ENCODE assay signal across 8 mouse cellular contexts in genomic region chr5:143287774-143288328, GRCm38 (mm10). TPM values are rescaled to one million over a fixed set of nuclear protein-coding genes. Genes with fewer than 3 reads are reported as not detected.
DNase-seq lines count a peak whose midpoint lies in the region; ATAC-seq lines count a peak whose summit lies in the region.

No protein-coding gene starts in this region.

- no peaks in the 10 kb centered on the region for H3K36me3 ChIP-seq in embryonic facial prominence, embryonic 13.5 days
- no peaks in the 10 kb centered on the region for H3K36me3 ChIP-seq in limb, embryonic 11.5 days (ENCODE audit: control insufficient read depth, insufficient read depth, low read length)
- no peaks in the 10 kb centered on the region for H3K36me3 ChIP-seq in neural tube, embryonic 15.5 days

- H3K27ac ChIP-seq in embryonic facial prominence, embryonic 13.5 days = no peak overlapping the region
- H3K27ac ChIP-seq in limb, embryonic 11.5 days (replicated peaks; ENCODE audit: low read depth, low read length) = no peak overlapping the region
- no peak overlapping the region for H3K27ac ChIP-seq in neural tube, embryonic 15.5 days (replicated peaks)

- peak overlapping the region; percentile 59 for H3K9ac ChIP-seq in embryonic facial prominence, embryonic 13.5 days
- peak overlapping the region; percentile 37; the same call in 1 of the 2 replicates for H3K9ac ChIP-seq in limb, embryonic 11.5 days (ENCODE audit: low read length)
- H3K9ac ChIP-seq in neural tube, embryonic 15.5 days (replicated peaks) = no peak overlapping the region

- peak; percentile 43 for ATAC-seq in CD4-positive, CD25-positive, alpha-beta regulatory T cell, adult 4 months
- ATAC-seq in embryonic facial prominence, embryonic 13.5 days (ENCODE audit: insufficient number of reproducible peaks, insufficient read depth, low FRiP score, low TSS enrichment, low read depth) = no peak
- ATAC-seq in limb, embryonic 11.5 days (ENCODE audit: insufficient number of reproducible peaks, low FRiP score, low TSS enrichment, low read depth) = no peak
- no peak for ATAC-seq in neural tube, embryonic 15.5 days (ENCODE audit: low FRiP score)

- WGBS in embryonic facial prominence, embryonic 13.5 days = 3% methylated on average over 48 of the region's 48 CpGs
- WGBS in limb, embryonic 11.5 days = under 1% methylated on average over 48 of the region's 48 CpGs
- 3% methylated on average over 48 of the region's 48 CpGs for WGBS in neural tube, embryonic 15.5 days

- H3K27me3 ChIP-seq in embryonic facial prominence, embryonic 13.5 days = peaks cover 90% of the 10 kb centered on the region
- H3K27me3 ChIP-seq in limb, embryonic 11.5 days (ENCODE audit: control insufficient read depth, insufficient read depth, low read length) = peaks cover 63% of the 10 kb centered on the region
- H3K27me3 ChIP-seq in neural tube, embryonic 15.5 days (replicated peaks) = peaks cover 72% of the 10 kb centered on the region

- H3K9me3 ChIP-seq in embryonic facial prominence, embryonic 13.5 days = no peaks in the 10 kb centered on the region
- H3K9me3 ChIP-seq in limb, embryonic 11.5 days (ENCODE audit: control insufficient read depth, low read length) = peaks cover 2% of the 10 kb centered on the region; the same call in 1 of the 2 replicates
- no peaks in the 10 kb centered on the region for H3K9me3 ChIP-seq in neural tube, embryonic 15.5 days (replicated peaks)

- intact Hi-C loops in left cerebral cortex, postnatal 36 days (cut with DNase I) = no loop called here

- H3K4me1 ChIP-seq in embryonic facial prominence, embryonic 13.5 days = peaks cover 18% of the 10 kb centered on the region
- peaks cover 17% of the 10 kb centered on the region for H3K4me1 ChIP-seq in limb, embryonic 11.5 days (ENCODE audit: control insufficient read depth, insufficient read depth, low read length)
- H3K4me1 ChIP-seq in neural tube, embryonic 15.5 days = peaks cover 18% of the 10 kb centered on the region

- peak overlapping the region; percentile 34 for H3K4me3 ChIP-seq in embryonic facial prominence, embryonic 13.5 days
- peak overlapping the region; percentile 19 for H3K4me3 ChIP-seq in limb, embryonic 11.5 days (ENCODE audit: low read depth, low read length)
- H3K4me3 ChIP-seq in neural tube, embryonic 15.5 days (replicated peaks) = peak overlapping the region; percentile 25

- peak overlapping the region; percentile 57 for H3K4me2 ChIP-seq in embryonic facial prominence, embryonic 13.5 days
- peak overlapping the region; percentile 55 for H3K4me2 ChIP-seq in limb, embryonic 11.5 days (ENCODE audit: low read depth, severe bottlenecking)
- peak overlapping the region; percentile 49 for H3K4me2 ChIP-seq in neural tube, embryonic 15.5 days

- peak; percentile 40 for DNase-seq in cerebellum, adult 11 months
- DNase-seq in cerebellum, postnatal 14 days = no peak
- DNase-seq in limb, embryonic 11.5 days (ENCODE audit: low spot score) = no peak
- DNase-seq in B cell, adult 2 months = no peak
- no peak for DNase-seq in left cerebral cortex, postnatal 36 days (ENCODE audit: low spot score in 2 of 2)

RNA-seq across cellular contexts. Expression of gene Zfp853, which starts 5.6 kb away (rescaled TPM):
- not detected for polyA plus RNA-seq in CD4-positive, CD25-positive, alpha-beta regulatory T cell, adult 4 months (2017; shearing (Covaris generic))
- polyA plus RNA-seq in embryonic facial prominence, embryonic 13.5 days (2015; fragmentation: Nextera tagmentation; extraction: Ambion mirVana) = 0.32 and 0.34 TPM in 2 replicates
- 0.08 TPM in 1 of 2 replicates, not detected in the other for polyA plus RNA-seq in limb, embryonic 11.5 days (2014; fragmentation: Nextera tagmentation; extraction: Ambion mirVana)
- 0.23 and 0.31 TPM in 2 replicates for polyA plus RNA-seq in neural tube, embryonic 15.5 days (2015; fragmentation: Nextera tagmentation; extraction: Ambion mirVana)
- 1 to 10 TPM; 6.4 to 7.3 TPM for total RNA-seq in left cerebral cortex, postnatal 36 days (2021)

RNA-seq across cellular contexts. Expression of gene Zfp316, which starts 18.0 kb away (rescaled TPM):
- under 1 TPM; 0.19 to 0.35 TPM for polyA plus RNA-seq in CD4-positive, CD25-positive, alpha-beta regulatory T cell, adult 4 months (2017; shearing (Covaris generic))
- polyA plus RNA-seq in embryonic facial prominence, embryonic 13.5 days (2015; fragmentation: Nextera tagmentation; extraction: Ambion mirVana) = 4.5 and 4.7 TPM in 2 replicates
- polyA plus RNA-seq in limb, embryonic 11.5 days (2014; fragmentation: Nextera tagmentation; extraction: Ambion mirVana) = 2.0 and 3.4 TPM in 2 replicates
- polyA plus RNA-seq in neural tube, embryonic 15.5 days (2015; fragmentation: Nextera tagmentation; extraction: Ambion mirVana) = 8.0 and 9.7 TPM in 2 replicates
- 10 to 100 TPM; 21.3 to 26.9 TPM for total RNA-seq in left cerebral cortex, postnatal 36 days (2021)

RNA-seq across cellular contexts. Expression of gene E130309D02Rik, which starts 27.3 kb away (rescaled TPM):
- polyA plus RNA-seq in CD4-positive, CD25-positive, alpha-beta regulatory T cell, adult 4 months (2017; shearing (Covaris generic)) = 1 to 10 TPM; 5.1 to 7.5 TPM
- 35.6 and 39.9 TPM in 2 replicates for polyA plus RNA-seq in embryonic facial prominence, embryonic 13.5 days (2015; fragmentation: Nextera tagmentation; extraction: Ambion mirVana)
- 52.5 and 53.4 TPM in 2 replicates for polyA plus RNA-seq in limb, embryonic 11.5 days (2014; fragmentation: Nextera tagmentation; extraction: Ambion mirVana)
- 25.7 and 30.2 TPM in 2 replicates for polyA plus RNA-seq in neural tube, embryonic 15.5 days (2015; fragmentation: Nextera tagmentation; extraction: Ambion mirVana)
- 10 to 100 TPM; 24.8 to 27.9 TPM for total RNA-seq in left cerebral cortex, postnatal 36 days (2021)

RNA-seq across cellular contexts. Expression of gene Zdhhc4, which starts 41.2 kb away (rescaled TPM):
- polyA plus RNA-seq in CD4-positive, CD25-positive, alpha-beta regulatory T cell, adult 4 months (2017; shearing (Covaris generic)) = 100 to 1,000 TPM in 1 of 2 experiments, 10 to 100 TPM in 1; 54.0 to 104 TPM
- 79.9 and 84.5 TPM in 2 replicates for polyA plus RNA-seq in embryonic facial prominence, embryonic 13.5 days (2015; fragmentation: Nextera tagmentation; extraction: Ambion mirVana)
- polyA plus RNA-seq in limb, embryonic 11.5 days (2014; fragmentation: Nextera tagmentation; extraction: Ambion mirVana) = 74.1 and 75.1 TPM in 2 replicates
- 75.4 and 77.4 TPM in 2 replicates for polyA plus RNA-seq in neural tube, embryonic 15.5 days (2015; fragmentation: Nextera tagmentation; extraction: Ambion mirVana)
- total RNA-seq in left cerebral cortex, postnatal 36 days (2021) = 10 to 100 TPM; 38.6 to 46.2 TPM

RNA-seq across cellular contexts. Expression of gene Zfp12, which starts 52.9 kb away (rescaled TPM):
- 1 to 10 TPM; 3.6 to 4.6 TPM for polyA plus RNA-seq in CD4-positive, CD25-positive, alpha-beta regulatory T cell, adult 4 months (2017; shearing (Covaris generic))
- 23.0 and 24.4 TPM in 2 replicates for polyA plus RNA-seq in embryonic facial prominence, embryonic 13.5 days (2015; fragmentation: Nextera tagmentation; extraction: Ambion mirVana)
- 20.8 and 23.3 TPM in 2 replicates for polyA plus RNA-seq in limb, embryonic 11.5 days (2014; fragmentation: Nextera tagmentation; extraction: Ambion mirVana)
- polyA plus RNA-seq in neural tube, embryonic 15.5 days (2015; fragmentation: Nextera tagmentation; extraction: Ambion mirVana) = 17.3 and 19.0 TPM in 2 replicates
- 10 to 100 TPM; 28.0 to 34.5 TPM for total RNA-seq in left cerebral cortex, postnatal 36 days (2021)
